Mouse (Mus musculus) hindbrain, embryonic 12.5 days (tissue): ENCODE measurements at regions not wholly inside any gene's neighbourhood (a gene's known extent, or its start where the extent isn't known, plus 50 kb on each side); places are given as distances from the start of the nearest gene placed in this dataset.
A peak's percentile ranks its signal among the peaks of the same experiment; 100 is the strongest.

Experiments used
- ATAC-seq: fragments of 200-750 bp; cut with Nextera tagmentation; 2 replicates; pipeline ENCODE4 v1.8.0; 2017; ENCODE audit warnings: moderate TSS enrichment; ENCODE audit not compliant: low FRiP score
- H3K27ac ChIP-seq: fragments of 300-500 bp; sonication (generic); 2 replicates; pipeline ENCODE4 v1.5.1; 2016; ENCODE audit warnings: mild to moderate bottlenecking
- H3K27me3 ChIP-seq: fragments of 300-500 bp; sonication (generic); 2 replicates; pipeline ENCODE4 v1.6.1; 2016; ENCODE audit warnings: mild to moderate bottlenecking
- H3K36me3 ChIP-seq: fragments of 300-500 bp; sonication (generic); 2 replicates; pipeline ENCODE4 v1.6.1; 2016; ENCODE audit warnings: mild to moderate bottlenecking
- H3K4me1 ChIP-seq: fragments of 300-500 bp; sonication (generic); 2 replicates; pipeline ENCODE4 v1.6.1; 2016
- H3K4me2 ChIP-seq: fragments of 300-500 bp; sonication (generic); replicated peaks from 2 replicates; pipeline ENCODE4 v1.6.1; 2016; ENCODE audit warnings: mild to moderate bottlenecking
- H3K4me3 ChIP-seq: fragments of 300-500 bp; sonication (generic); 2 replicates; pipeline ENCODE4 v1.5.1; 2016; ENCODE audit warnings: mild to moderate bottlenecking
- H3K9ac ChIP-seq: fragments of 300-500 bp; sonication (generic); 2 replicates; pipeline ENCODE4 v1.6.1; 2016; ENCODE audit warnings: mild to moderate bottlenecking, moderate library complexity
- H3K9me3 ChIP-seq: fragments of 300-500 bp; sonication (generic); replicated peaks from 2 replicates; pipeline ENCODE4 v1.6.1; 2016; ENCODE audit warnings: mild to moderate bottlenecking
- WGBS: fragments of 180-500 bp; shearing (Covaris S2); methylation state at CpG from one replicate; pipeline ENCODE4 v1.1.7; 2016; 5-methylcytosine and 5-hydroxymethylcytosine counted together

DNA sequence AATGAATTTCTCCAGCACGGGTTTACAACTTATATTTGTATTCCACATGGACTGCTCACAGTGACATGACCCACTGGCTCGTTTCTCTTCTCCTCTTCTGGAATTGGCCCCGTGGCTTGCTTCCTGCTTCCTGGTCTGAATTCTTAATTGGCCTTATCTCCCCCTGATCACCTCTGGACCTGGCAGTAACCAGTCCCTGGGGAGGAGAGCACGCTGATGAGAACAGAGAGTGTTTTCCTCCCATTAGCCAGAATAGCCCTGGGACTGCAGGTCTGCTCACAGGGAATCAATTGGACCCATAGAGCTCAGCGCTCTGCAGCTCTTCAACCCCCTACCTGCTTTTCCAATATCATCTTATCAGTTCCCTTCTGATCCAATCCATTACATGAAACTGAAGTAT, 397.7 kb upstream of the Map3k7 start:
- Histone ChIP-seq H3K9ac (no peak overlapping the region), H3K4me1 (no peaks in the 10 kb centered on the region; the same call in 1 of the 2 replicates), H3K9me3 (no peaks in the 10 kb centered on the region), H3K4me2 (no peak overlapping the region), H3K4me3 (no peak overlapping the region), H3K27me3 (no peaks in the 10 kb centered on the region), H3K36me3 (no peaks in the 10 kb centered on the region), H3K27ac (no peak overlapping the region)
- 41% methylated on average over 5 of the region's 5 CpGs for WGBS
- ATAC-seq: no peak

DNA sequence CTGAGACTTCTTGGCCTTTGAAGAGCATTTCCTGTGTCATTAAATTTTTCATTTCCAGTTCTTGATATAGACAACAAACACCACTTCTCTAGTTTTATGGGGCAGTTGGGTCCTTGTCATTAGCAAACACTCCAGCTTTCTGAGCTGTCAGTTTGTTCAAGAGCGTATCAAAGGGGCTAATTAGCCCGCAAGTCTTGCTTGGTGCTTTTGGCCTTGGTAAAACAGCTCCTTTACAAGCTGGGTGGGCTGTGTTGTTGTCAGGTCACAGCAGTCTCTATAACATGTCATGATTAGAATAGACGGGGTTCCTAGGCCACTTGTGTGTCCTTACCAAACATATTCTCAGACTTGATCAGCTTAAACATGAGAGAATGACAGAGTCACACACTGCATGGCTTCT, 397.1 kb upstream of the Map3k7 start:
- H3K4me1 ChIP-seq: no peaks in the 10 kb centered on the region; the same call in 1 of the 2 replicates
- H3K4me3 ChIP-seq: no peak overlapping the region
- no peak overlapping the region for H3K4me2 ChIP-seq
- H3K9ac ChIP-seq: no peak overlapping the region
- H3K27me3 ChIP-seq: no peaks in the 10 kb centered on the region
- no peak overlapping the region for H3K27ac ChIP-seq
- no peak for ATAC-seq
- H3K9me3 ChIP-seq: no peaks in the 10 kb centered on the region
- 46% methylated on average over 3 of the region's 3 CpGs for WGBS
- no peaks in the 10 kb centered on the region for H3K36me3 ChIP-seq

- no peaks in the 10 kb centered on the region for H3K9me3 ChIP-seq
- no peaks in the 10 kb centered on the region for H3K27me3 ChIP-seq
- WGBS: 76% methylated on average over 1 of the region's 1 CpGs
- no peak overlapping the region for H3K27ac ChIP-seq
- no peak overlapping the region for H3K4me2 ChIP-seq
- H3K9ac ChIP-seq: no peak overlapping the region
- ATAC-seq: no peak
- no peaks in the 10 kb centered on the region; the same call in 1 of the 2 replicates for H3K4me1 ChIP-seq
- H3K4me3 ChIP-seq: no peak overlapping the region
- H3K36me3 ChIP-seq: no peaks in the 10 kb centered on the region
Observed at GRCm38 (mm10) chr4:31569687-31570086, 394.2 kb upstream of the Map3k7 start.

DNA sequence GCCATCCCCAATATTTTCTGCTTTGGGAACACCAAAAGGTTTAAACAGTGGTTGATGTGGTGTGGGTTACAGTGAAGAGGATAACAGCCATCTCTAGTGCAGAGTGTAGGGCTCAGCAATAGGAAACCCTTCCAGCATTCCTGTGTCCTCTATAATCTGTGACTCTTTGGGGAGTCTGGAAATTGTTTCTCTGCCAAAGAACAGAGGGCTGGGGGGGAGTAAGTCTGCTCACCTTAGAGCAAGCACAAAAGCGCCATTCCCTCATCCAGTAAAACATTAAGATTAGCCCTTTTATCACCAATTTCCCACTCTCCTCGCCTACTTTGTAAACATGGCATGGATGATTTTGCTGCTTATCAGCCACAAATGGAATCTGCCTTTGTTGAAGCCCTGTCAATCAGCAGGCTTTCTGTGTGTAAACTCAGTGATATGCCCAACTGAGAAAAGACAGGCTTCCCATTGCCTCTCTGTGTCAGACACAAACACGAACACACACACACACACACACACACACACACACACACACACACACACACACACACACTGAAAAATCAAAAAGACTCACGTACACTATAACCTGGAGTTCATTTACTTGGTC, 386.8 kb upstream of the Map3k7 start:
- H3K27me3 ChIP-seq: no peaks in the 10 kb centered on the region
- H3K9me3 ChIP-seq: no peaks in the 10 kb centered on the region
- no peak for ATAC-seq
- no peak overlapping the region for H3K27ac ChIP-seq
- no peak overlapping the region for H3K4me2 ChIP-seq
- 52% methylated on average over 4 of the region's 4 CpGs for WGBS
- no peaks in the 10 kb centered on the region for H3K36me3 ChIP-seq
- no peaks in the 10 kb centered on the region for H3K4me1 ChIP-seq
- no peak overlapping the region for H3K4me3 ChIP-seq
- no peak overlapping the region for H3K9ac ChIP-seq

DNA sequence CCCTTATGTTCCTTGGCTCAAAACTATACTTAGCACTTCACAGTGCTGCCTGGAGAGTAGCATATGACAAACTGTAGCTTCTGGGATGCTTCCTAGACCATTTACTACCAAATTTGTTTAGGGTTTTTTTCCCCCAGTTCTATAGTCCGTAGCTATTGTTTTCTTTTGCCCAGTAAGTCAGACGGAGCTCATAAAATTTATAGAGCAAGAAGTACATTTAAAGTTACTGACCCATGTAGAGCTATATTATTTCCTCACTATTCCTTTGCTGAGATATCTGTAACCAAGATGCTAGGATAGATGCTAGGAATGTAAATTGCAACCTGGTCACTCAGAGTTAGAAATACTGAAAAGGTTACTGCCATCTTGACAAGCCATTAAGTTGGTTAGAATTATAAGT, 380.4 kb upstream of the Map3k7 start:
- Histone ChIP-seq H3K4me2 (no peak overlapping the region), H3K9me3 (no peaks in the 10 kb centered on the region), H3K27ac (no peak overlapping the region), H3K36me3 (no peaks in the 10 kb centered on the region), H3K4me1 (no peaks in the 10 kb centered on the region), H3K4me3 (no peak overlapping the region), H3K9ac (no peak overlapping the region), H3K27me3 (no peaks in the 10 kb centered on the region)
- no peak for ATAC-seq
- 84% methylated on average over 2 of the region's 2 CpGs for WGBS

GRCm38 (mm10) chr4:31584171-31584570, 379.7 kb upstream of the Map3k7 start:
- H3K4me2 ChIP-seq: no peak overlapping the region
- H3K27ac ChIP-seq: no peak overlapping the region
- no peaks in the 10 kb centered on the region for H3K9me3 ChIP-seq
- H3K36me3 ChIP-seq: no peaks in the 10 kb centered on the region
- no peaks in the 10 kb centered on the region for H3K27me3 ChIP-seq
- H3K4me3 ChIP-seq: no peak overlapping the region
- ATAC-seq: no peak
- no peaks in the 10 kb centered on the region for H3K4me1 ChIP-seq
- WGBS: 88% methylated on average over 3 of the region's 3 CpGs
- no peak overlapping the region for H3K9ac ChIP-seq

DNA sequence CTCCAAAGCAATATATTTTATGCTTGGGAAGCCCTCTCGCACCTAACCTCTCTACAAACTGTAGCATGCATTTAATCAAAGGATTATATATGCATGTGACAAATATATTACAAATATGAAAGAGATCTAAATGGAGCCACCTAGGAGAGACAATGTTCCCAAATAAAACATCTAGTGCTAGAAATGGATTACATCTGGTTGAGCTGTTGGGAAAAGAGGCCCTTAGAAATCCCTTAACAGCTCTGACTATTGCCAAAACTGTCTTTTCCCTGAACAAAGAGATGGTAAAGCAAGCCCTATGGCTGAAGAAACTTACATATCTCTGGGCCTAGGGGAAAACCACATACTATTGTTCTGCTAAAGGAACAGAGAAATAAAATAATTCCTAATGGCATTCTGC, 369.8 kb upstream of the Map3k7 start:
- H3K9ac ChIP-seq: no peak overlapping the region
- no peaks in the 10 kb centered on the region for H3K9me3 ChIP-seq
- H3K4me1 ChIP-seq: no peaks in the 10 kb centered on the region
- no peak for ATAC-seq
- no peaks in the 10 kb centered on the region for H3K36me3 ChIP-seq
- no peak overlapping the region for H3K4me3 ChIP-seq
- 92% methylated on average over 1 of the region's 1 CpGs for WGBS
- no peak overlapping the region for H3K4me2 ChIP-seq
- no peaks in the 10 kb centered on the region for H3K27me3 ChIP-seq
- no peak overlapping the region for H3K27ac ChIP-seq

DNA sequence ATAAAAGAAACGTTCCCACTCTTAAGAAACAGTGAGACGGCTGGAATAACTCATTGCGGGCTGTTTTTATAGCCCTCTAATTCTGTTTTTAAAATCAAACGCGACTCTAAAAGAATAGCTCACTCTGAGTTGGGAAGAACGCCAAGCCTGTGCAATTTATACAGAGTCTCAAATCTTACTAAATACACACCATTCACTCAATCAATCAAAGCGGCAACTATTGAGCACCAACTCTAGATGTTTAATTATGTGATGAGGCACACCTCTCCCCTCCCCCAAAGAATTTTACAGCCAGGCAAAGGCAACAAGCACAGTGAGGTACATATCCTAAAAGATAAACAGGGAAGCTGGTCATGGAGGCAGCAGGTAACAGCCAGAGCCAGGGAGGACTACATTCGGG, 362.4 kb upstream of the Map3k7 start:
- H3K9ac ChIP-seq: no peak overlapping the region
- no peaks in the 10 kb centered on the region for H3K9me3 ChIP-seq
- no peak overlapping the region for H3K4me2 ChIP-seq
- WGBS: 78% methylated on average over 8 of the region's 8 CpGs
- no peak overlapping the region for H3K4me3 ChIP-seq
- H3K27me3 ChIP-seq: no peaks in the 10 kb centered on the region
- H3K36me3 ChIP-seq: no peaks in the 10 kb centered on the region
- no peak overlapping the region for H3K27ac ChIP-seq
- ATAC-seq: no peak
- no peaks in the 10 kb centered on the region for H3K4me1 ChIP-seq

- Histone ChIP-seq H3K4me1 (no peaks in the 10 kb centered on the region), H3K36me3 (no peaks in the 10 kb centered on the region), H3K4me2 (no peak overlapping the region), H3K9me3 (no peaks in the 10 kb centered on the region), H3K27me3 (no peaks in the 10 kb centered on the region), H3K9ac (no peak overlapping the region), H3K27ac (no peak overlapping the region), H3K4me3 (no peak overlapping the region)
- 93% methylated on average over 2 of the region's 2 CpGs for WGBS
- no peak for ATAC-seq
Observed at GRCm38 (mm10) chr4:31603776-31604175, 360.1 kb upstream of the Map3k7 start.

GRCm38 (mm10) chr4:31608811-31609210, 355.1 kb upstream of the Map3k7 start:
- H3K9me3 ChIP-seq: no peaks in the 10 kb centered on the region
- ATAC-seq: no peak
- H3K36me3 ChIP-seq: no peaks in the 10 kb centered on the region
- 91% methylated on average over 8 of the region's 8 CpGs for WGBS
- no peak overlapping the region for H3K9ac ChIP-seq
- no peak overlapping the region for H3K27ac ChIP-seq
- no peak overlapping the region for H3K4me2 ChIP-seq
- peaks cover 19% of the 10 kb centered on the region for H3K4me1 ChIP-seq
- no peaks in the 10 kb centered on the region for H3K27me3 ChIP-seq
- no peak overlapping the region for H3K4me3 ChIP-seq

- no peak for ATAC-seq
- Histone ChIP-seq H3K9ac (no peak overlapping the region), H3K27me3 (no peaks in the 10 kb centered on the region), H3K9me3 (no peaks in the 10 kb centered on the region), H3K4me2 (no peak overlapping the region), H3K27ac (no peak overlapping the region), H3K4me1 (peaks cover 19% of the 10 kb centered on the region), H3K36me3 (no peaks in the 10 kb centered on the region), H3K4me3 (no peak overlapping the region)
- WGBS: 88% methylated on average over 6 of the region's 6 CpGs
Observed at GRCm38 (mm10) chr4:31609559-31609958, 354.3 kb upstream of the Map3k7 start.

DNA sequence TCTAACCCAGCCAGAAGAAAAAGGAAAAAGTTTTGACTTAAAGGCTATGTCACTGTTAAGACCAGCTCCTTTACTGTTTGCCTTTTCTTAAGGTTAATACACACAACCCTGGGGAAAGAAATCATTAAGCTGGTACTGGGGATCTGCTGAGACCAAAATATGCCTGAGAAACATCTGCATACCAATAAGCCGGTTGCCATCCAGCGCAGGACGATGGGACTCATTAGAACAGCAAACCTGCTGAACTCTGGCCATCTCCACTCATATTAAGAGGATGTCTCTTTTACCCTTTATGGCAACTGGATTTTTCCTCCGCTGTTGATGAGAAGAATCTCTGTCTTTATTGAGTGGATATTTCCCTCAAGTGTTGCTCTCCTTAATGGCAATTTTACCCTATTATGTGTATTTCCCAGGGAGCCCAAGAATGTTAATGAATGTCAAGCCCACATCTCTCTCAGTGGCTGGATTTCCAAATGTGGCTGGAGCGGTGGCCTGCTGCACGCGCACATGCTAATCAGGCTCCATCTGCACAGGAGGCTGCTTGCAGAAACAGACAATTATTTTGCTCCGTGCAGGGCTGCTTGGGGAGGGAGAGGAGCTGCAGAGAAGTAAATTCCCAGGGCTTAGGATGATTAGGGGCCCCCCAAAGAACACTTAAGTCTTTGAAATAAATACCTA, 351.6 kb upstream of the Map3k7 start:
- Histone ChIP-seq H3K4me2 (0 out of 2 replicates have a peak overlapping the region, but pooled peaks have one; percentile 5), H3K27me3 (no peaks in the 10 kb centered on the region), H3K9me3 (no peaks in the 10 kb centered on the region), H3K36me3 (no peaks in the 10 kb centered on the region), H3K27ac (peak overlapping the region; percentile 65; the same call in 1 of the 2 replicates), H3K4me3 (no peak overlapping the region), H3K4me1 (peaks cover 19% of the 10 kb centered on the region), H3K9ac (no peak overlapping the region)
- 25% methylated on average over 8 of the region's 8 CpGs for WGBS
- ATAC-seq: peak; percentile 91
